Mouse (Mus musculus) CH12.LX (cell line): Measurements from ENCODE around the gene Gdf7.

Experiments
- EP300 ChIP-seq: IDR thresholded peaks from 2 replicates; pipeline ENCODE4 v1.6.1; 2011; ENCODE audit warnings: low read length, improper control_type of control experiment
- HCFC1 ChIP-seq: IDR thresholded peaks from 2 replicates; pipeline ENCODE4 v1.6.1; 2012; ENCODE audit warnings: low read depth, mild to moderate bottlenecking, inconsistent platforms, low read length, improper control_type of control experiment
- MYC ChIP-seq: IDR thresholded peaks from 2 replicates; pipeline ENCODE4 v1.6.1; 2011; ENCODE audit warnings: low read depth, mild to moderate bottlenecking, improper control_type of control experiment, low read length
- POLR2AphosphoS2 ChIP-seq: IDR thresholded peaks from 2 replicates; pipeline ENCODE4 v1.6.1; 2011; ENCODE audit warnings: low read depth, low read length, improper control_type of control experiment

- TF ChIP-seq MYC, result no peak
- no peak for TF ChIP-seq POLR2AphosphoS2
- no peak for TF ChIP-seq EP300
- no peak for TF ChIP-seq HCFC1
Measured at GRCm38 (mm10) chr12:8336601-8337285, 35.0 kb upstream of the Gdf7 start.
